Mouse (Mus musculus) myocyte (in vitro differentiated cells): Measurements from ENCODE around the gene Stat3.

Source experiments
- E2F4 ChIP-seq: IDR thresholded peaks from one replicate; pipeline ENCODE4 v1.6.1; 2011; ENCODE audit warnings: mild to moderate bottlenecking, control low read depth, moderate library complexity; ENCODE audit not compliant: insufficient read depth
- TCF3 ChIP-seq: IDR thresholded peaks from one replicate; pipeline ENCODE4 v1.6.1; 2011; ENCODE audit warnings: low read depth, control low read depth; ENCODE audit not compliant: insufficient read length

GRCm38 (mm10) chr11:100931254-100931921, 8.0 kb downstream of the Stat3 start:
- TF ChIP-seq E2F4, result no peak
- TF ChIP-seq TCF3, result no peak
